Mouse (Mus musculus) adrenal gland, adult 8-10 months (tissue): ENCODE data around the gene Ugt1a7c. TPM values are rescaled to one million over a fixed set of nuclear protein-coding genes. Genes with fewer than 3 reads are reported as not detected.
"Not testable (repeated sequence)": the region's sequence is repeated elsewhere in the genome, so short reads cannot be mapped to it uniquely, and the experiment has no call there.

Source experiments
- DNase-seq: peaks from one replicate; pipeline ENCODE4 v3.0.0; 2022
- total RNA-seq, 4 experiments: library from RNA; stranded (reverse); gene quantifications; 2 replicates each; pipeline ENCODE4 v1.2.4; 2022

The Ugt1a7c gene
- total RNA-seq, 4 experiments from 2014 or later = 1.0 to 4.2 (median 3.2) TPM

- not testable (repeated sequence) for DNase-seq
These were observed 130.4 kb downstream of the Ugt1a7c start for GRCm38 (mm10) chr1:88225301-88225700.

- no peak for DNase-seq
These were observed 130.9 kb downstream of the Ugt1a7c start for GRCm38 (mm10) chr1:88225741-88226140.

GRCm38 (mm10) chr1:88226670-88227379 lies 132.0 kb downstream of the Ugt1a7c start, which contains the start of gene Mroh2a:
Mroh2a (plus strand) TSS chr1:88226986.
- no peak for DNase-seq

- no peak for DNase-seq
These were observed 132.6 kb downstream of the Ugt1a7c start for GRCm38 (mm10) chr1:88227482-88227881.

GRCm38 (mm10) chr1:88228121-88228520 lies 133.3 kb downstream of the Ugt1a7c start:
- DNase-seq = no peak

GRCm38 (mm10) chr1:88229566-88229965 lies 134.7 kb downstream of the Ugt1a7c start:
- no peak for DNase-seq

GRCm38 (mm10) chr1:88229986-88230385 lies 135.1 kb downstream of the Ugt1a7c start:
- no peak for DNase-seq

GRCm38 (mm10) chr1:88230421-88230820 lies 135.6 kb downstream of the Ugt1a7c start:
- no peak for DNase-seq

- DNase-seq = no peak
These were observed 136.3 kb downstream of the Ugt1a7c start for GRCm38 (mm10) chr1:88230981-88231802.

GRCm38 (mm10) chr1:88231803-88232499 lies 137.1 kb downstream of the Ugt1a7c start:
- no peak for DNase-seq

GRCm38 (mm10) chr1:88232664-88233380 lies 138.0 kb downstream of the Ugt1a7c start:
- DNase-seq = no peak

GRCm38 (mm10) chr1:88233421-88234247 lies 138.8 kb downstream of the Ugt1a7c start:
- DNase-seq = no peak

- DNase-seq = no peak
These were observed 139.4 kb downstream of the Ugt1a7c start for GRCm38 (mm10) chr1:88234248-88234610.

- DNase-seq = no peak
These were observed 139.8 kb downstream of the Ugt1a7c start for GRCm38 (mm10) chr1:88234646-88235045.

- no peak for DNase-seq
These were observed 140.4 kb downstream of the Ugt1a7c start for GRCm38 (mm10) chr1:88235046-88235893.

GRCm38 (mm10) chr1:88235894-88236415 lies 141.1 kb downstream of the Ugt1a7c start:
- no peak for DNase-seq

- no peak for DNase-seq
These were observed 142.4 kb downstream of the Ugt1a7c start for GRCm38 (mm10) chr1:88237311-88237710.

GRCm38 (mm10) chr1:88238771-88239170 lies 143.9 kb downstream of the Ugt1a7c start:
- DNase-seq = no peak

GRCm38 (mm10) chr1:88240072-88240471 lies 145.2 kb downstream of the Ugt1a7c start:
- no peak for DNase-seq

GRCm38 (mm10) chr1:88240579-88240978 lies 145.7 kb downstream of the Ugt1a7c start:
- DNase-seq = no peak
